Mouse (Mus musculus) heart, embryonic 14.5 days (tissue): ENCODE measurements at regions not wholly inside any gene's neighbourhood (a gene's known extent, or its start where the extent isn't known, plus 50 kb on each side); places are given as distances from the start of the nearest gene placed in this dataset.

ENCODE experiments used
- ATAC-seq: fragments of 200-750 bp; cut with Nextera tagmentation; 2 replicates; pipeline ENCODE4 v1.8.0; 2017; ENCODE audit warnings: low read depth, moderate TSS enrichment; ENCODE audit not compliant: insufficient number of reproducible peaks, insufficient read depth, low FRiP score
- H3K27ac ChIP-seq, 2 experiments: fragments of 200-500 bp in 1 of 2; fragments of 300-500 bp in 1 of 2; sonication (generic) in 1 of 2; replicated peaks in 1 of 2; 2 replicates each; pipeline ENCODE4 v1.5.1; 2012 to 2014; ENCODE audit warnings: low read depth in 2 of 2, low read length in 2 of 2, control low read depth in 1 of 2, mild to moderate bottlenecking in 1 of 2, mixed read lengths in 1 of 2; ENCODE audit not compliant: control insufficient read depth in 1 of 2, insufficient read depth in 1 of 2
- H3K27me3 ChIP-seq: fragments of 300-500 bp; sonication (generic); 2 replicates; pipeline ENCODE4 v1.6.1; 2014; ENCODE audit warnings: mild to moderate bottlenecking, low read length, control low read depth; ENCODE audit not compliant: control insufficient read depth, insufficient read depth
- H3K36me3 ChIP-seq: fragments of 300-500 bp; sonication (generic); 2 replicates; pipeline ENCODE4 v1.6.1; 2014; ENCODE audit warnings: mild to moderate bottlenecking, control low read depth, low read length, mixed read lengths; ENCODE audit not compliant: control insufficient read depth, insufficient read depth
- H3K4me1 ChIP-seq, 2 experiments: fragments of 200-500 bp in 1 of 2; fragments of 300-500 bp in 1 of 2; sonication (generic) in 1 of 2; 2 replicates each; pipeline ENCODE4 v1.6.1; 2012 to 2014; ENCODE audit warnings: low read length in 2 of 2, control low read depth in 1 of 2, mixed read lengths in 1 of 2; ENCODE audit not compliant: control insufficient read depth in 2 of 2, insufficient read depth in 2 of 2
- H3K4me2 ChIP-seq: fragments of 300-500 bp; sonication (generic); 2 replicates; pipeline ENCODE4 v1.6.1; 2014; ENCODE audit warnings: mild to moderate bottlenecking, low read length
- H3K4me3 ChIP-seq, 2 experiments: fragments of 200-500 bp in 1 of 2; fragments of 300-500 bp in 1 of 2; sonication (generic) in 1 of 2; 2 replicates each; pipeline ENCODE4 v1.5.1; 2012 to 2014; ENCODE audit warnings: low read length in 2 of 2, mild to moderate bottlenecking in 2 of 2, control low read depth in 1 of 2, low read depth in 1 of 2, moderate library complexity in 1 of 2; ENCODE audit not compliant: control insufficient read depth in 1 of 2, insufficient read depth in 1 of 2
- H3K9ac ChIP-seq: fragments of 300-500 bp; sonication (generic); 2 replicates; pipeline ENCODE4 v1.6.1; 2014; ENCODE audit warnings: mild to moderate bottlenecking, low read length
- H3K9me3 ChIP-seq: fragments of 300-500 bp; sonication (generic); 2 replicates; pipeline ENCODE4 v1.6.1; 2016; ENCODE audit warnings: low read length, control low read depth; ENCODE audit not compliant: control insufficient read depth
- WGBS: fragments of 180-500 bp; shearing (Covaris S2); extraction: QIAGEN DNeasy Blood & Tissue Kit; methylation state at CpG from one replicate; pipeline ENCODE4 v1.1.7; 2014; 5-methylcytosine and 5-hydroxymethylcytosine counted together

- Histone ChIP-seq H3K4me1 (peaks cover 0 to 3% of the 10 kb centered on the region in 2 experiments; a peak in 1 of 4 replicates), H3K9me3 (no peaks in the 10 kb centered on the region), H3K4me3 (no peak overlapping the region), H3K4me2 (no peak overlapping the region), H3K27ac (no peak overlapping the region), H3K9ac (no peak overlapping the region), H3K27me3 (no peaks in the 10 kb centered on the region), H3K36me3 (no peaks in the 10 kb centered on the region)
- ATAC-seq, result no peak
- 83% methylated on average over 7 of the region's 7 CpGs for WGBS
Measured at GRCm38 (mm10) chr3:52528521-52528920, 260.4 kb downstream of the Foxo1 start.

DNA sequence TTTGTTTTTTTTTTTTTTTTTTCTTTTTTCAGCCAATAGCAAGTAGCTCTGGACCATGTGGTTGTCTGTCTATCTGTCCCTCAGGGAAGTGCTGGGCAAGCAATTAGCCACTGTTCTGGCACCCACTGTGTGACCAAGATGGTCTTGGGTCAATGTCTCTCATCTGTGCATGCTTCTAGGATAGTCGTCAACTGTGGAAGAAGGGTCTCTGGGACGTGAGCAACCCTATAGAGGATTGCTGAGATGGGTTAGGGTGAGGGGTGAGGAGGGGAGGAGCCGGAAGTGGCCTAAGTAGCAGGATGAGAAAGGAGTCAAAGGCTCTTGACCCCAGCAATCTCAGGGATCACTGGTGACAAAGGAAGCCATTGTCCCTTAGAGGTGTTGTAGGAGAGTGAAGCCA, 259.6 kb downstream of the Foxo1 start:
- H3K4me2 ChIP-seq, result no peak overlapping the region
- H3K4me1 ChIP-seq, result peaks cover 0 to 3% of the 10 kb centered on the region in 2 experiments; a peak in 1 of 4 replicates
- H3K27ac ChIP-seq, result no peak overlapping the region
- WGBS, result 64% methylated on average over 3 of the region's 3 CpGs
- no peaks in the 10 kb centered on the region for H3K9me3 ChIP-seq
- H3K27me3 ChIP-seq, result no peaks in the 10 kb centered on the region
- H3K36me3 ChIP-seq, result no peaks in the 10 kb centered on the region
- no peak overlapping the region for H3K9ac ChIP-seq
- no peak overlapping the region for H3K4me3 ChIP-seq
- ATAC-seq, result no peak

GRCm38 (mm10) chr3:52527010-52527754, 259.0 kb downstream of the Foxo1 start:
- H3K36me3 ChIP-seq, result no peaks in the 10 kb centered on the region
- H3K4me2 ChIP-seq, result no peak overlapping the region
- WGBS, result 63% methylated on average over 14 of the region's 14 CpGs
- H3K9me3 ChIP-seq, result no peaks in the 10 kb centered on the region
- no peak for ATAC-seq
- no peak overlapping the region for H3K9ac ChIP-seq
- H3K27ac ChIP-seq, result no peak overlapping the region
- no peaks in the 10 kb centered on the region for H3K27me3 ChIP-seq
- H3K4me3 ChIP-seq, result no peak overlapping the region
- H3K4me1 ChIP-seq, result peaks cover 0 to 3% of the 10 kb centered on the region in 2 experiments; a peak in 1 of 4 replicates

GRCm38 (mm10) chr3:52522886-52523285, 254.8 kb downstream of the Foxo1 start:
- H3K27me3 ChIP-seq, result no peaks in the 10 kb centered on the region
- H3K4me2 ChIP-seq, result no peak overlapping the region
- H3K36me3 ChIP-seq, result no peaks in the 10 kb centered on the region
- H3K27ac ChIP-seq, result no peak overlapping the region
- H3K4me1 ChIP-seq, result peaks cover 5 to 16% of the 10 kb centered on the region in 2 experiments; a peak in 3 of 4 replicates
- no peaks in the 10 kb centered on the region for H3K9me3 ChIP-seq
- no peak for ATAC-seq
- WGBS, result 85% methylated on average over 12 of the region's 12 CpGs
- H3K4me3 ChIP-seq, result no peak overlapping the region
- no peak overlapping the region for H3K9ac ChIP-seq

DNA sequence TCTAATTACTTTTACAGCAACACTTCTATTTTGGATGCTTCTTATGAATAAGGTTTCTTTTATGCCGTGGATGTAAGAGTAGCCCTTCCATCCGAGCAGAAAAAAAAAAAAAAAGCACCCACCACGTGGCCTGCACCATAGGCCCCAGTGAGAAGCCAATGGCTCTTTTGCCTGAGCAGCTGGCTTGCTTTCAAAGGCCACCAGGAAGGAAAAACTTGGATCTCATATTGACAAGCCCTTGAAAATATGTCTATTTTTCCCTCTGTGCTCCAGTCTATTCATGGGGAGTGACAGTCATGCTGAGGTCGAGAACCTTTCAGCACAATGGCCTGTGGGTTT, 252.4 kb downstream of the Foxo1 start:
- no peak for ATAC-seq
- Histone ChIP-seq H3K4me1 (peaks cover 3 to 16% of the 10 kb centered on the region in 2 experiments; a peak in 3 of 4 replicates), H3K4me3 (no peak overlapping the region), H3K4me2 (peak overlapping the region; percentile 50; the same call in 1 of the 2 replicates), H3K36me3 (no peaks in the 10 kb centered on the region), H3K27me3 (no peaks in the 10 kb centered on the region), H3K9me3 (no peaks in the 10 kb centered on the region), H3K9ac (no peak overlapping the region), H3K27ac (no peak overlapping the region)
- WGBS, result 32% methylated on average over 4 of the region's 4 CpGs

GRCm38 (mm10) chr3:52519910-52520608, 251.9 kb downstream of the Foxo1 start:
- no peaks in the 10 kb centered on the region for H3K9me3 ChIP-seq
- no peaks in the 10 kb centered on the region for H3K36me3 ChIP-seq
- H3K27me3 ChIP-seq, result no peaks in the 10 kb centered on the region
- H3K4me2 ChIP-seq, result peak overlapping the region; percentile 50
- H3K9ac ChIP-seq, result no peak overlapping the region
- 38% methylated on average over 22 of the region's 22 CpGs for WGBS
- no peak for ATAC-seq
- H3K27ac ChIP-seq, result 0 out of 4 replicates have a peak overlapping the region, but pooled peaks of 1 of the 2 experiments have one; percentile 0
- H3K4me3 ChIP-seq, result peak overlapping the region in 1 of 2 experiments; percentile 2; a peak in 1 of 4 replicates
- H3K4me1 ChIP-seq, result peaks cover 3 to 16% of the 10 kb centered on the region in 2 experiments; a peak in 3 of 4 replicates

GRCm38 (mm10) chr3:52517808-52518207, 249.7 kb downstream of the Foxo1 start:
- Histone ChIP-seq H3K9me3 (no peaks in the 10 kb centered on the region), H3K4me2 (no peak overlapping the region), H3K27me3 (no peaks in the 10 kb centered on the region), H3K9ac (no peak overlapping the region), H3K4me3 (no peak overlapping the region), H3K27ac (no peak overlapping the region), H3K36me3 (no peaks in the 10 kb centered on the region), H3K4me1 (peaks cover 5 to 16% of the 10 kb centered on the region in 2 experiments; a peak in 3 of 4 replicates)
- 86% methylated on average over 3 of the region's 3 CpGs for WGBS
- ATAC-seq, result no peak
